Mouse (Mus musculus): Measurements from ENCODE around the gene Gse1. TPM values are rescaled to one million over a fixed set of nuclear protein-coding genes. Genes with fewer than 3 reads are reported as not detected.
A peak's percentile ranks its signal among the peaks of the same experiment; 100 is the strongest.

Gene Gse1
- total RNA-seq, 4 experiments from 2014 or later: 71.5 to 78.0 (median 73.1) TPM

DNA sequence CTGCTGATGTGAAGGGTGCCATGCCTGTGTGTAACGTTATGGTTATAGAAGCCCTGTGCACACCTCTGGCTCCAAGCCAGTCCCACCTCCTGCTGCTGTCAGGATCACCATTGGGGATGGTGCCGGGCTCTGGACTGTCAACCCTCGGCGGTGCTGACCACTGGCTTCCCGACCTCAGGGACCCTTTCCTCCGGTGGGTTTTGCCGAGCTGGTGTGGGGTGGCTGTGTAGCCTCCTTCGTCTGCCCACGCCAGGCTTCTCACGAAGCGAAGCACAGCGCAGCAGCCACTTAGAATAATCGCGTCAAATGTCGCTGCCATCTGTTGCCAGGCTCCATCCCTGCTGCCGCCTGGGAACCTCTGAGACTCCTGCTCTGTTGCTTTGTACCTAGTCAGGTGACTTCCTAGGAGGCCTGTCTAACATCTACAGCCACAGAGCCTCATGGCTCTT, 320.1 kb downstream of the Gse1 start:
- DNase-seq (ENCODE audit: low spot score in 2 of 2): peak in 1 of 2 experiments; percentile 69

DNA sequence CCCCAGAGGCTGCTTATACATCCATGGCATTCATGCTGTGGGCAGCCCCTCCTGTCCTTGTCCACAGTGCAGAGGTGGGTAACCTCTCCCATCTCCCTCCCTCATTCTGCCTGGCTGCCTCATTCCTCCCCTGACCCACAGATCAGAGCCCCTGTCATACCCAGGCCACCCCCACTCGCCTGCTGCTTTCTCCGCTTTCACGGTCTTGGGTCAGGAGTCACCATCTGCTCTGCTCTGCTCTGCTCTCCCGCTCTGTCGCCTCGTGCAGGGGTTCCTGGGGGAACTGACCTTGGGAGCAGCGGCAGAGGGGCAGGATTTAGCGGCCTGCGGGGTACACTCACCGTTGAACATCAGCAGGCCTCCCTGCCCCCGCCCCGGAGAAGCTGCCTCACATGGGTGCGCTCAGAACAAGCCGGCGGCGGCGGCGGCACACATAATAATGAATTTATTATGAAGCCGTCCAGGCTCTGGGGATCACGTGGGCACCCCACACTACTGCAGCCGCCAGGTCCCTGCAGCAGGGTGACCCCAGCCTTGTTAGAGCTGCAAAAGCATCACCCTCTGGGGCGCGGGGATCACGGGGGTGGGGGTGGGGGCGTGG, 321.2 kb downstream of the Gse1 start:
- no peak for DNase-seq (ENCODE audit: low spot score in 2 of 2)

DNA sequence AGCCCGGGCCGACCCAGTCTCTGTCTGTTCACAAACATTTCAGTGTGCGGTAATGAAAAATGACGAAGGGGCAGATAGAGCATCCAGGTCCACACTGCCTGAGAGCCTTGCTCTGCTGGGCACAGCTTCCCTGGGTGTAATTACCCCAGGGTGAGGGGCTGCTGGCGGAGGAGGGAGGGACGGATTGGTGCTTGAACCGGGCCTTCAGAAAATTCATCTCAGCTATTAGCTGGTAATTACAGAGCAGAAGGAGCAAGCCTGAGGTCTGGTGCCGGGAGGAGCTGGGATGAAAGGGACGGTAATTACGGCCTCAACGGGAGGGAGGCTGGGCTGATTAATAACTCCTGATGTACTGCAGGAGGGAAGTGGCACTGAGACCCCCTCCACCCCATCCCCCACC, 321.7 kb downstream of the Gse1 start:
- no peak for DNase-seq (ENCODE audit: low spot score in 2 of 2)

DNA sequence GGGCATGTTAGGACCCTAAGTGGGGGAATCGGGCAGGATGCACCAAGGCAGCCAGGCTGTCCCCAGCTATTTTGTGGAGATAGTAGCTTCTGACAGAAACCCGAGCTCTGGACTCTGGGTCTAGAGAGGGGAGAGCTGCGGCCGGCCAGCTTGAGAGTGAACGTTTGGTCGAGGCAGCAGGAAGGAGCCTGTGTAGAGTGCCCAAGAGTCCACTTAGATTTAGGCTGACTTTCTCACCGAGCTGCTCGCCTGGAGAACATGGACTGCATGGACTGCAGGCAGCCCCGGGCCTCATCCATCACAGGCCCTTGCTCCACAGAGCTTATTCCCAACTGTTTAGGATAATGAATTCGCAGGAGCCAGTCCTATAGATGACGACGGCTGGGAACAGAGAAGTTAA, 322.2 kb downstream of the Gse1 start:
- no peak for DNase-seq (ENCODE audit: low spot score in 2 of 2)

DNA sequence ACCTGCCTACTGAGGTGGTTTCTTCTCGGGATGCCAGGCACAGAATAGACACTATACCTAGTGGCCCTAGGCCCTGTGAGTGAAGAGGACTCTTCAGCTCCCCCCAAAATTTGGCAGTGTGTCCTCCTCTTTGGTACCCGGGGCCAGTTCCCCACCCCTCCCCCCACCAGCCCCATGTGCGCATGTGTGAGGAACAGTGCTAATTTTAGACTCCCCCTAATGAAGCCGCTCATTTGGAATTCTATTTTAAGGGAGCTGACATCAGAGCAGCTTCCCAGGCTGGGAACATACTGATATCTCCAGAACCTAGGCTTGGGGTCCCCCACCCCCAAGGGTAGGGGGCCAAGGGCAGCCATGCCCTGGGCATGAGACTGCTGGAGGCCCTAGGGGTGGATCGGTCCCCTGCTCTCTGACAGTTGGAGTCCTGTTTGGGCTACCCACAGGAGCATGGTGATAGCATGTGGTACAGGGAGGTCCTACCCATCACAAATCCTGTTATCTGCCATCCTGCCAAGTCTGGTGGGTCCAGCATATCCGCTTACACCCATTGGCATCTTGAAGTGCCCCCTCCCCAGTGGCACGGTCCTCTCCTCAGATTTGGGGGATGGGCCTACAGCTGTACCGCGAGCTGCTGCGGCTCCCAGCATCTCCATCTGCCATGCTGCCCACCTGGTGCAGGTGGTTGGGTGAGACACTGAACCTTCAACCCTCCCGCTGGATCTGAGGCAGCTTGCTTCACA, 322.9 kb downstream of the Gse1 start:
- DNase-seq (ENCODE audit: low spot score in 2 of 2): no peak

DNA sequence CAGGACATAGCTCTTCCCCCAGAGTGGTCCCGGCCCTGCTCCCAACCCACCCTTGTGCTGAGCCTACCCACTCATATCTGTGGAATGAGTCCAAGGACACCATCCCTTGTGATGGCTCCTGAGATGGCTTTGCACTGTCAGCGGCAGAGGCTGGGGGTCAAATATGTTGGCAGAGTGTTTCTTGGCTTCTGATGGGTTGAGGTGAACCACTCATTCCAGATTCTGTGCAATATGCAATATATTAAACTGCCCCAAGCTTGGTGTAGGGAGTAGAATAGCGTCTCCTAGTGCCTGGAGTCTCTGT, 323.4 kb downstream of the Gse1 start:
- no peak for DNase-seq (ENCODE audit: low spot score in 2 of 2)

DNA sequence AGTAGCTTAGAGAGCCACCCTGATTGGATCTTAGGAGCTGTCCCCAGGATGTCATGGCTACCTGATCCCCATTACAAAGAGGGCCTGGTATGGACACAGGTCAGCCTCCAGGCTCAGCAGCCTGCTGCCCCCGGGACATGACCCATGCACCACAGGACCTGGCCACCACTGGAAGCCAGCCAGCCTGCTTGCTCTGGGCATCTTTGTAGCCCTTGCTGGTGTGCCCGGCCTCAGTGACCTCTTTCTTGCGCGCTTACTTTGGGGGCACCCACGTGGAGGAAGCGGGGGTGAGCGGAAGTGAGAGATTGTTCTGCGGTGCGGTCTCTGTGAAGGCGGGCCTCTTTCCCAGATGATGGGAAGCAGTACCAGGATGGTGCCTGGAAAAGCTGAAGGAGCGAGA, 324.3 kb downstream of the Gse1 start:
- DNase-seq (ENCODE audit: low spot score in 2 of 2): no peak

DNA sequence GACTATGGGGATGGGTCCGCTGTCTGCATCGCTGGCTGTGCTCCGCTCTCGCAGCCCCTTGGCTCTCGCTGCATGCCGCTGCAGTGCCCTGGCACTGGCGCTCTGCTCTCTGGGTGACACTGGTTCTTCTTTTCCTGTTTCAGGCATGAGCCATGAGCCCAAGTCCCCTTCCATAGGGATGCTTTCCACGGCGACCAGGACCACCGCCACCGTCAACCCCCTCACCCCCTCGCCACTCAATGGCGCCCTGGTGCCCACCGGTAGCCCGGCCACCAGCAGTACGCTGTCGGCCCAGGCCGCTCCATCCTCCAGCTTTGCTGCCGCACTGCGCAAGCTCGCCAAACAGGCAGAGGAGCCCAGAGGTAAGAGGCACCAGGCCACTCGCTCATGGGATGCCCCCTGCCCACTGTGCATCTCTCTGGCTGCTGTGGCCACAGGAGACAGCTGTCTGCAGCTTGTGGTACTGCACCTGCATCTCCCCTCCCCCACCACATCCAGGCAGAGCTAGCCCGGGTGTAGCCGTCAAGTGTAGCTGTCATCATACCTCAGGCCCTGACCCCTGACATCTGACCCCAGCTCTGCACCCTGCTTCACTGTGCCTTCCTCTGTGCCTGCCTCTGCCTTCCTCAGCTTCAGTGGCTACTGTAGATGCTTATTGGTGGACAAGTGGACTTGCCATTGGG, 325.3 kb downstream of the Gse1 start:
- DNase-seq (ENCODE audit: low spot score in 2 of 2): no peak

DNA sequence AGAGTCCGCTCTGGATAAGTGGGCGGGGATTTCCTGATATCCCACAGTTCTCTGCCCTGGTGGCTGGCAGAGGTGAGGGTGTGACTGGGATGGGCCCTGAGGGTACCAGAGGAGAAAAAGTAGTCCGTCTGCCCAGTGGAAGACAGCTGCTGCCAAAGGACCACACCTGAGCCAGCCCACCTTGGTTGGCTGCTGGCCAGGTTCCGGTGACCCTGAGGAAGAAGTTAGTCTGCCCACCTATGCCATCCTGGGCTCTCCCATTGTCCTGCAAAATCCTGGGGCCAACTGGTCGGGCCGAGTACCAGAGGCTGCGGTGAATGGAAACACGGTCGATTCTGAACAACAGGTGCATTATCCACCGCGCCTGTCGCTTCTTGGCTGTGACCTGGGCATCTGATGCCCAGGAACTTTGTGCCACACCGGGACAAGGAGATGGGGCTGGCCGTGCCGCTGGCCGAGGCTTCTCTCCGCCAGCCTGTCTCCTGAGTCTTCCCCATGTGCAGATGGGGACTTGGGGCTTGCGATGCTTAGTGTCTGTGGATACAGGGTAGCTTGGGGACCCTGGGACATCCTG, 326.3 kb downstream of the Gse1 start:
- DNase-seq (ENCODE audit: low spot score in 2 of 2): no peak

DNA sequence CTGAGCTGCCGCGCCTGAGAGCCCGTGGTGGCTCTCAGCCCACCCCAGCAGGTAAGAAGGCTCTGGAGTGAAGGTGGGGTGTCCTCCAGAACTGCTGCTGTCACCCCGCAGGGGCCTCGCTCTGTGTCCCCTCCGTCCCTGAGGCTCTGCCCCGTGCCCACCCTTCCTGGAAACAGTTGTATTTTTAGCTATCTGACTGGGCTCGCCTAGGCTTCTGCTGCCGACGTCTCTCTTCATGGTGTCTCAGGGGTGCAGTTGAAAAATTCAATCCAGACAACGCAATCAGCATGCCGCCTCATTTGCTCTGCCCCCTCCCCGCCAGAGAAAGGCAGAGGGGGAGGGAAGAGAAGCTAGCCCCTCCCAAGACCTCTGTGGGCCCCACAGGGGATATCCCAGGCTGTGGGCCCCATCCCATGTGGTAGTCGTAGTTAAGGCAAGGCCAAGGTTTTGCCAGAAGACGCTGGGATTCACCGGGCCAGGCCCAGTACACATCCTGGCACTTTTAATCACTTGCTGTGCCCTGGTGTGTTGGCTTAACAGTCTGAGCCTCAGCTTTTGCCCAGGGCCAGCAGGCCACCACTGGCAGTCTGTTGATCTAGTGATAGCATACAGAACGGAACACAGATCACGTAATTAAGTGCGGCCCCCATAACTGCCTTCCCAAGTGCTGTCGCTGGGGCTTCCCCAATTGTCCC, 328.1 kb downstream of the Gse1 start:
- DNase-seq (ENCODE audit: low spot score in 2 of 2): no peak

DNA sequence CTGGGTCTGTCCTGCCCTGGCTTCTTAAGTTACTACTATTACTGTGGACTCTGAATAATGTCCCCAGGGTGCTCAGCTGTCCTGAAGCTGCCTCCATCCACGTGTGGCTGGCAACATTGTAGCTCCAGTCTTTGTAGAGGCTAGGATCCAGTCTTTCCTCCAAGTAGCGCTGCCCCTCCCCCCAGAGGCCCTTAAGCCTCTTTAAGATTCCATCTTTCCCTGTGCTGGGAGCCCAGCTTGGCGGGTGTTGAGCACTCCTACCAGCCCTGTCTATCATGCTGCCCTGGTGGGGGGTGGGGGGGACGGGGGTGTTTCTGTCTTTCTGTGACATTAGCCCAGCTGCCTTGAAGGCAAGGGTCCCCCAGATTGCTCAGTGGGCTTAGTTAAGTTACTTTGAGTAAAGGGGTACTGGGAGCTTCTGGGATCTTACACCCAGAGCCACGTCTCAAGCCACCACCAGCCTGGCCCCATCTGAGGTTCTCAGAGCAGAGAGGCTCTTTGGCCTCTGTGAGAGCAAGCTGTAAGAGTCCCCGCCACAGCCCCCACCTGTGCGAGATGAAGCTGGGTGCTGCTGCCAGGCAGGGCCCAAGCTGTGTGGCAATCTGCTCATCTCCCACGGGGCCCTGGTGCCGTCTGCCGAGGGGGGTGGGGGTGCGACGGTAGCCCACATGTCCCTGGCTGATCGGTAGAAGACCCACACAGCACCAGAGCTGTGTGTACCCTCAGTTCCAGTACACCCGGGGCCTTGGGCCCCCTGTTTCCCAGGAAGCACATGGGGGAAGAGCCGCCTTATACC, 329.1 kb downstream of the Gse1 start:
- peak in 1 of 2 experiments; percentile 86 for DNase-seq (ENCODE audit: low spot score in 2 of 2)

DNA sequence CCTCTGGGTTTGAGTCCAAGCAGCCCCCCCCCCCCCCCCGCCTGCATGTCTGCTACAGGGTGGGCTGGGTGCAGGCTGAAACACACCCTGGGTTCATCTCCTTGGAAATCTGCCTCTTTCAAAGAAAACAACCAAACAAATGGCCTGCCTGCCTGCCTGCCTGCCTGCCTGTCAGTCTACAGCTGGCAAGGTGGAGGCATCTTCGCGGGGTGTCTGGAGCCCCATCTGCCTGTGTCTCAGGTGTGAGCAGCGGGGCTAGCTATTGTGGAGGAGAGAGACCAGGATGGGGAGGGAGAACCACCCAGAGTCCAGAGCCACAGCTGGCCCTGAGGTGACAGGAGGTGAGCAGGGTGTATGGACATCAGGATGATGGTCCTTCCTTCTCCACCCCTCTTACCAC, 329.9 kb downstream of the Gse1 start:
- DNase-seq (ENCODE audit: low spot score in 2 of 2): no peak

DNA sequence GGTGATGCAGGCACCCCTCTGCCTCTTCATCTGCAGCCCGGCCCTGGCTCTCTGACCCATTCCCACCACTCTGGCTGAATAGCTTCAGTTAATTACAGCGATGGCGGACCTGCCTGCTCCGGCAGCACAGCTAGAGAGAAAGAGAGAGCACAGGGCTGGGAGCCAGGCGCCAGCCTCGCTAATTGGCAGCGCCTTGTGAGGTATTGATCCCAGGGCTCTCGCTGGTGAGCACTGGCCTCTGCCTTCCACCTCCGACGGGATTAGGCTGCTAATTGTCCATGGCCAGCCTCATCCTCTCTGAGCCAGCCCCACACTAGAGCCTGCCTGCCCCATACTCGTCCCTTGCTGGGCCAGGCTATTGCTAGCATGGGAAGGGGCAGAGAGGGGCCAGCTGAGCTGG, 331.4 kb downstream of the Gse1 start:
- DNase-seq (ENCODE audit: low spot score in 2 of 2): no peak

DNA sequence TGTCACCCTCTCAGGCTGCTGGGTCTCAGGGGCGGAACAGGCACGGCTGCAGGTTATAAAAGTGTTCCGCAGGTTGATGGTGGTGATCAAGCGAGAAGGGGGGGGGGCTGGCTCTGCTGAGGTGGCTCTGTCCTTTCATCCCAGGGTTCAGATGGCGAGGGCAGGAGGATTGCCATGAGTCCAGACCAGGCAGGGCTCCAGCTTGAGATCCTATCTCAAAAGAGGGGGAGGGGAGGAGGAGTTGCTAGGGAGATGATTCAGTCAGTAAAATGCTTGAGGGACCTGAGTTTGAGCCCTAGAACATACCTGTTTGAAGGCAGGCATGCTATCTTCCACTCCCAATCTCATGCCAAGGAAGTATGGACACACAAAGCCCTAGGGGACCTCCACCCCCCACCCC, 332.3 kb downstream of the Gse1 start:
- no peak for DNase-seq (ENCODE audit: low spot score in 2 of 2)

DNA sequence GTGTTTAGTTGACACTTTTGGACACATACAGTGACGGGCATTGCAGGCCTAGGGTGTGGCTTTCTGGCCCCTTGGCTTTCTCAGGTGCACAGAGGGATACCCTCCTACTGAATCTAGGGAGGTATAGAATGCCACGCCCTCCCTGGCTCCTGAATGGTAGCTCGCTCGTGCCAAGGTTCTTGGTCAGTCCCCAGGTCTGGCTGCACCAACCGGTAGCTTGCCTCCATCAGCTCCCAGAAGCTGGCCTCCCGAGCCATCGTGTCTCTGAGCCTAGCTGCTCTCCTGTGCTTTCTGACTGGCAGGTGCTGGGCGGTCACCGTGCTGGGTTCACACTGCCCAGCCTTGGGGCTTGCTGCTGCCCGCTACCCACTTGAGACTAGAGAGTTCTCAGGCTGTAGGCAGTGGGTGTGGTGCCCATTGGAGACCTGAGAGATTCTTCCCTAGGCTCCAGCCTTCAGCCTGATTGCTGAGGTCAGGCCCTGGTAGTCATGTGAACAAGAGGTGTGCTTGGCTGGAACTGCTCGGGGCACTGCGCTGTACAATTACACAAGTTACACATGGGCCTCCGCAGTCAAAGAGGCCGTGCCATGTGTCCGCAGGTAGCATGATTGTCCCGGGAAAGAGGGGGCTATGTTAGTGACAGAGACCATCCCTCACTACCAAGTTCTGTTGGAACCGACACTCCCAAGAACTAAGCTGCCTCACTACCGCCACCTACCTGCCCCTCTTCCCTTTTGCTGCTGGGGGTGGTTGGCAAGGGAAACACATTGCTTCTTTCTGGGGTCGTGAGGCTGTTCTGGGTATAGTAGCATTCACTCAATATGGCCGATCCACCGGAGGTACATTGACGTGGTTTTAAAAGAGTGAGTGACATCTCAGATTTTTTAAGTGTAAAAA, 333.5 kb downstream of the Gse1 start:
- no peak for DNase-seq (ENCODE audit: low spot score in 2 of 2)

DNA sequence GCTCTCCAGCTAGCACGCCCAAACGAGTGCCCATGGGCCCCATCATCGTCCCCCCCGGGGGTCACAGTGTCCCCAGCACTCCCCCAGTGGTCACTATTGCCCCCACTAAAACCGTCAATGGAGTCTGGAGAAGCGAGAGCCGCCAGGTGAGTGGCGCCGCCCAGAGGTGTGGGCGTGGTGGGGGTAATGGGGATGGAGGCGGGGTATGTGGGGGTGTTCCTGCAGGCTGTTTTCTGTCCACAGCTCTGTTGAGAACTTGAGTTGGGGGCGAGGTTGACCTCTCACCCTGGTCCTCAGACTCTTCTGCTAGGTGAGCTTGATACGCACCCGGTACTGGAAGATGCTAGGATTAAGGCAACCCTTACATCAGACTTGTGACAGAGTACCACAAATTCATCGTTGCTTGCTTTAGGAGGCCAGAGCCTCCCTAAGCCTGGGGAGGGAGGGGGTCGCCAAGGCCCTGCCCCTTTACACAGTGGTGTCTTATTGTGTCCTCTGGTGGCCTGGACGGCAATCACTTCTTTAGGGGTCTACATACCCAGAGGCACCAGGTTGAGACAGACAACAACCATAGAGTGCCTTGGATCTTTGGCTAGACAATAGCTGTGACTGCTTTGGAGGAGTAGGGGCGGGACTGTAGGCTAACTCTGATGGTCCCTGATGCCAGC, 334.6 kb downstream of the Gse1 start:
- DNase-seq (ENCODE audit: low spot score in 2 of 2): no peak

DNA sequence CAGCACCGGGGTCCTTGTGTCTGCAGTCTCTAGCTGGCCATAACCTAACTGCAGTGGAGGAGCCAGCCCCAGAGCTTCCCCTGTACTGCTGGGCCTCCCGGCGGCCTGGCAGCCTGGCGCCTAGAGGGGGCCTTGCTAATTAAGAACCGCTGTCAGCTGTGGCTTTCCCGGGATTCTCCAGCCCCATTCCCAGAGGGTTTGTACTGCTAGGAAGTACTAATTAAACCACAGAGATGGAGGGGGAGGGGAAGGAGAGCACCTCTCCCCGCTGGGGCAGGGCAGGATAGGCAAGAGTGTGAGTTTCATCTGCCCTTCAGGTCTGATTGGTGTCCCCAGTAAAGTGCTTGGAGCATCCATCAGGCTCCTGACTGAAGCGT, 335.1 kb downstream of the Gse1 start:
- no peak for DNase-seq (ENCODE audit: low spot score in 2 of 2)

DNA sequence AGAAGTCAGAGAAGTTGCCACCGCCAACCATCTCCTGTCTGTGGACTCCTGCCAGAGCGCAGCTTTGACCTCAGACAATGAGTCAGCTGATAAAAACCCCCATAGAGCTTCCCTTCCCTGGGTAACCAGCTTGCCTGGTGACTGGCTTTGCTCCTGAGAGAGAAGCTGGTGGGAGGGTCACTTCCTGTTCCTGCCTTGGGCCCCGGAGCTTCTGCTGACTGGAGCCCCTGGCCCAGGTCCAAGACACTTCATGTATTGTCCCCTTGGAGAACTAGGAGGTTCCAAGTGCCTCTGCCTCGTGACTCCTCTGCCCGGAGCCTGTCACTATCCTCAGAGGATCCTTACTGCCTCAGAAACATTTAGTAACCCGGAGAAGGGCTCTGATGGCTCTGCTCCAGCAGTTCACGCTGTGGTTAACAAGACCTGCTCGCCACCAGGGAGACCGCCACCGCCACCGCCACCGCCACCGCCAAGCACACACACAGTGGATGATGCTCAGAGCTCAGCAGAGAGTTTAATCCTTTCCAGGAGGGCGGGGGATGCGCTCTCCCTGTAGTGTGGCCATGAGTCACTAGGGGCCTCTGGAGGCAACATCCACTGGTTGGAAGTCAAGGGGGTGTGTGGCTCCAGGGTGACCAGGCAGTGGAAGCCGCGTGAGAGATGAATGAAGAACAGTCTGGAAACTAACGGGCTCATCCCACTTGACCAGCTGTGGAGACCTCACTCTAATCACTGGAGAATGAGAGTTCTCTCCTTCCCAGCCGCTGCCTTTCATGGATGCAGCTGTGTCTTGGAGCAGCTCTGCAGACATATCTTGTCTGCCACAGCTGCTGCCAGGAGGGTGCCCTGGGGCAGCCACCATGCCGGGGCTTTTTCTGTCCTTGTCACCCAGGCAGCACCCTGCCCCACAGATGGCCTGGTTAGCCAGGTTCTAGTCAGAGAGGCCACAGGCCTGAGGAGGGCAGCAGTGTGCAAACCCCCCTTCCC, 335.9 kb downstream of the Gse1 start:
- DNase-seq (ENCODE audit: low spot score in 2 of 2): peak in 1 of 2 experiments; percentile 71

All from left cerebral cortex, adult 8-10 months (tissue).